Mouse (Mus musculus) embryonic facial prominence, embryonic 14.5 days (tissue): ENCODE measurements around the gene Ldah. TPM values are rescaled to one million over a fixed set of nuclear protein-coding genes. Genes with fewer than 3 reads are reported as not detected.

Experiments used
- ATAC-seq: fragments of 200-750 bp; cut with Nextera tagmentation; 2 replicates; pipeline ENCODE4 v1.8.0; 2017; ENCODE audit warnings: low read depth, moderate number of reproducible peaks, moderate TSS enrichment
- DNase-seq: peaks from one replicate; pipeline ENCODE4 v3.0.0-alpha.2; 2015; ENCODE audit warnings: low spot score
- H3K27ac ChIP-seq: fragments of 300-500 bp; sonication (generic); replicated peaks from 2 replicates; pipeline ENCODE4 v1.5.1; 2014; ENCODE audit warnings: low read depth, mild to moderate bottlenecking, low read length, moderate library complexity
- H3K27me3 ChIP-seq: fragments of 300-500 bp; sonication (generic); replicated peaks from 2 replicates; pipeline ENCODE4 v1.6.1; 2014; ENCODE audit warnings: low read length; ENCODE audit not compliant: control insufficient read depth, insufficient read depth
- H3K36me3 ChIP-seq: fragments of 300-500 bp; sonication (generic); 2 replicates; pipeline ENCODE4 v1.6.1; 2014; ENCODE audit warnings: low read length, mixed read lengths; ENCODE audit not compliant: control insufficient read depth, insufficient read depth
- H3K4me1 ChIP-seq: fragments of 300-500 bp; sonication (generic); 2 replicates; pipeline ENCODE4 v1.6.1; 2014; ENCODE audit warnings: antibody characterized with exemption, low read length; ENCODE audit not compliant: control insufficient read depth, insufficient read depth
- H3K4me2 ChIP-seq: fragments of 300-500 bp; sonication (generic); 2 replicates; pipeline ENCODE4 v1.6.1; 2014; ENCODE audit warnings: low read depth, mild to moderate bottlenecking, low read length, moderate library complexity, mixed read lengths
- H3K4me3 ChIP-seq: fragments of 300-500 bp; sonication (generic); 2 replicates; pipeline ENCODE4 v1.5.1; 2014; ENCODE audit warnings: low read depth, mild to moderate bottlenecking, low read length
- H3K9ac ChIP-seq: fragments of 300-500 bp; sonication (generic); 2 replicates; pipeline ENCODE4 v1.6.1; 2014; ENCODE audit warnings: low read depth, mild to moderate bottlenecking, low read length, moderate library complexity, mixed read lengths
- H3K9me3 ChIP-seq: fragments of 300-500 bp; sonication (generic); 2 replicates; pipeline ENCODE4 v1.6.1; 2016; ENCODE audit warnings: low read length; ENCODE audit not compliant: control insufficient read depth
- WGBS: fragments of 180-500 bp; shearing (Covaris S2); extraction: QIAGEN DNeasy Blood & Tissue Kit; methylation state at CpG from one replicate; pipeline ENCODE4 v1.1.7; 2014; 5-methylcytosine and 5-hydroxymethylcytosine counted together
- polyA plus RNA-seq: library from polyadenylated mRNA; unstranded; fragments of >200 nt; fragmentation: Nextera tagmentation; extraction: Ambion mirVana; gene quantifications from 2 replicates; pipeline ENCODE4 v1.2.1, GENCODE M21; 2014

Gene Ldah
- polyA plus RNA-seq, 1 experiment from 2014 or later: 41.7 TPM

DNA sequence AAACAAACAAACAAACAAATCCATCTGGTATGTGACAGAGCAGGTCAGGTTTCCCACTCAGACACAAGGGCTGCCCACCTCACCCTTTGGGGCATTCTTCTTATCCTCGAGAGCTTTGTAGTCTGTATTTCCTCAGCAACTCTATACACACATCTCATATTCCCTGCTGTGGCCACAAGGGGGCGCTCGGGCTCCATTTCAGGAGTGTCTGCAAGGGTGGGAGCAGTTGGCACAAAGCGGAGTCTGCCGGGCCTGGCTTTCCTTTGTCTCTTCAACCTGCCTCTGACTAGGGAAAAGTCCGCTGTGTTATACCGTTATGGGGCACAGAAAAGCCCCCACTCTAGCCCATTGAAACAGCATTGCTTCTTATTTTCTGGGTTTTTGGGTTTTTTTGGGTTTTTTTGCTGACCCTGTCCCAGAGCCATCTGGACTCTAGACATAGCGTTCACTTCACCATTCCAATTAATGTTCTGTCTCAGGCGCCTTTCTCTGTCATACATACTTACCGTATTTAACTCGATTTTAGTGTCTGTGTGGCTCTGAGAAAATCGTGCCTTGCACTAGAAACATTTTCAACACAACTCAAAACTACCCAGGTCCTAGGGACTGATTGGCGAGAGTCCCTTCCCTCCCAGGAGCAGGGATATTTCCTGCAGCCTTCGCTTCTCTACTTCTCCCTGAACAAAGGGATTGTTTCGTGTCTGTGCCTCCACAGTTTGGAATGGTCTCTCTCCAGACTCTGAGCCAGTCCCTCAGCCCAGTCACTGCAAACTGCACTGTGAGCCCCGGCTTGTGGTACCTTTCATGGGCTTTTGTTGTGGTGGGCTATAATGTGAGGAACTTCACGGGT is 119.1 kb downstream of the Ldah start:
- H3K36me3 ChIP-seq: peaks cover 46% of the 10 kb centered on the region
- no peaks in the 10 kb centered on the region for H3K9me3 ChIP-seq
- H3K4me1 ChIP-seq: no peaks in the 10 kb centered on the region
- H3K4me3 ChIP-seq: no peak overlapping the region
- WGBS: 31% methylated on average over 17 of the region's 17 CpGs
- no peaks in the 10 kb centered on the region for H3K27me3 ChIP-seq
- DNase-seq (peak; percentile 92), ATAC-seq (peak; percentile 93)
- peak overlapping the region; percentile 50 for H3K9ac ChIP-seq
- peak overlapping the region; percentile 53 for H3K27ac ChIP-seq
- no peak overlapping the region for H3K4me2 ChIP-seq

DNA sequence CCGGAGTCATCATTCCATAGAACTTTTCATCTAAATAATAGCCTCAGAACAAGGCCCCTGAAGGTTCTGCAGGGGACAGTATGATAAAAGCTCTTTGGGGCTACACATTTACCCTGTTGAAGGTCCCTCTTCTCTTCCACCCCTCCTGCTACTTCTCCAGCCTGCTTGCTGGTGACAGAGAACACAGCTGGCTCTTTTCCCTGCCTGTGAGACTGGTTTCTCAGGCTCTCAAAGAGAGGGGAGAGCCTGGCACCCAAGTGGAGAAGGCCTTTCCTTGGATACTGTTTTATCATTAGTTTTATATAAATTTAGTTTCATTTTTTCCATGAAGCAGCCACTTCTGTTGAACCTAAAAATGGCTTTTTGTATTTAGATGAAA is 119.8 kb downstream of the Ldah start:
- no peak for ATAC-seq
- H3K4me1 ChIP-seq: no peaks in the 10 kb centered on the region
- H3K4me2 ChIP-seq: no peak overlapping the region
- no peak for DNase-seq
- H3K4me3 ChIP-seq: no peak overlapping the region
- WGBS: 79% methylated on average over 1 of the region's 1 CpGs
- H3K9ac ChIP-seq: peak overlapping the region; percentile 50
- H3K27me3 ChIP-seq: no peaks in the 10 kb centered on the region
- peaks cover 43% of the 10 kb centered on the region for H3K36me3 ChIP-seq
- H3K9me3 ChIP-seq: no peaks in the 10 kb centered on the region
- H3K27ac ChIP-seq: peak overlapping the region; percentile 53

DNA sequence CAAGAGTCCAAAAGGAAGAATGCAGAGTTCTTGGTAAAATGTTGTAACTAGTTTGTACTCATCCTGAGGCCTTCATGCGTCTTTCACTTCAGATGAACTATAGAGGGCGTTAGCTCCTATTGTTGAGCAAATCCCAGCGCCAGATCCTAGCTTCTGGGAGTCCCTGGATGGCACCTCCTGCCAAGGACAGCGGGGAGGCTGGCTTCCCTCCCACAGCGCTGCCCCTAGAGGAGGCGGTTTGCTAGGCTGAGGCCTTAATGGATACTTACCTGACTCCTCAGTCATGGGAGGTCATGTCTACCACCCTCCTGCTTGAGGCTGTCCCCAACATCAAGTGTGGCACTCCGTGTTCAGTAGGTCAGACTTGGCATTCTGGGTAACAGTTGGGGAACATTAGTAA is 121.3 kb downstream of the Ldah start:
- peaks cover 36% of the 10 kb centered on the region for H3K36me3 ChIP-seq

DNA sequence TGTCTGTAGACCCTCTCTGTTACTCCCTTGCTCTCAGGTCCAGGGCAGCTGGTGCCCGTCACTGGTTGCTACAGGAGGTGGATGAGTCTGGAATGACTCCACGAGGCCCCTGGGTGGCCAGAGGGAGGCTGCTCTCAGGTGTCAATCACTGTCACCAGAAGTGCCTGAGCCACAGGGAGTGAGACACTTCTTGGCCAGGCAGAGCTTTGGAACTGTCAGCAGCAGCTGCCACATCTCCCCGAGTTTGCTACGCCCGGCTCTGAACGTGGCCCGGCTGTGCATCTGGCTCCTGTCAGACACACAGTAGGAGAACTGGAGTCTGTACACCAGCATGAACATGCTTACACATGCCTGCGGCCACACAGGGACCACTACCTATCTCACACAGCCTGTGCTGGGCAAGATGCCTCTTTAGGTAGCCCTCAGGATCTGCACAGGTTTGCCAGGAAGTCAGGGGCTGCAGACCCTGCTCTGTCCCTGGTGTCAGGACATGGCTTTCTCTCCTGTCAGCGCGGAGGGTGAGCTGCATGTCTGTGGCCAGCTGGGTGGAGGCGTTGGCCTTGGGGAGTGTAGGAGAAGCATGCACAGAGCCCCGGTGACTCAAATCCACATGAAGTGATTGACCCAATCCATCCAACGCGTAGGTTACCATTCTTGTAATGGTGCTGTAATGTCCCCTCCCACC is 123.7 kb downstream of the Ldah start:
- WGBS: 57% methylated on average over 13 of the region's 14 CpGs
- Histone ChIP-seq H3K4me2 (no peak overlapping the region), H3K4me1 (no peaks in the 10 kb centered on the region), H3K9ac (no peak overlapping the region), H3K27me3 (no peaks in the 10 kb centered on the region), H3K36me3 (peaks cover 27% of the 10 kb centered on the region), H3K4me3 (no peak overlapping the region), H3K9me3 (no peaks in the 10 kb centered on the region), H3K27ac (no peak overlapping the region)
- ATAC-seq: peak; percentile 5; the same call in 1 of the 2 replicates
- DNase-seq: no peak

More for the DNA sequence above, 121.3 kb downstream of the Ldah start:
- H3K27me3 ChIP-seq: no peaks in the 10 kb centered on the region
- no peak overlapping the region for H3K4me3 ChIP-seq
- DNase-seq (no peak), ATAC-seq (no peak)
- H3K4me1 ChIP-seq: no peaks in the 10 kb centered on the region
- 94% methylated on average over 7 of the region's 7 CpGs for WGBS
- no peak overlapping the region for H3K9ac ChIP-seq
- no peak overlapping the region for H3K27ac ChIP-seq
- no peaks in the 10 kb centered on the region for H3K9me3 ChIP-seq
- no peak overlapping the region for H3K4me2 ChIP-seq

DNA sequence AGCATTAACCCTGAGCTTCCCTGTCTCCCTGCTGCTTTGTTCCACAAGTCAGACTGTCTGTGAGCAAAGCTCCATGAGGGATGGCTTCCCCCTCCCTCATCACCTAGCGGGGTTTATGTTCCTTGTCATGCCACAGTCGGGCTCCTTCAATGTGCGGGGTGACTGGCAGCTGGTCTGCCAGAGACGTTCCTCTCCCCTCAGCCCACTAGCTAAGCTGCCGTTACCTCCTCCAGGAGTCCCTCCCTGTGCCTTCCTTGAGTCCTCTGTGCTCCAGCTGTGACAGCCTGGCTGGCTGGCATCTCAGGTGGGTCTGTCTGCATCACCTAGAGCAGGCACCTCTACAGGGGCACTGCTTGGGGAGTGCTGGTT is 124.3 kb downstream of the Ldah start:
- no peaks in the 10 kb centered on the region for H3K9me3 ChIP-seq
- H3K4me1 ChIP-seq: no peaks in the 10 kb centered on the region
- ATAC-seq (no peak), DNase-seq (no peak)
- H3K36me3 ChIP-seq: peaks cover 32% of the 10 kb centered on the region
- 56% methylated on average over 5 of the region's 5 CpGs for WGBS
- no peak overlapping the region for H3K4me2 ChIP-seq
- no peak overlapping the region for H3K9ac ChIP-seq
- no peak overlapping the region for H3K4me3 ChIP-seq
- no peaks in the 10 kb centered on the region for H3K27me3 ChIP-seq
- no peak overlapping the region for H3K27ac ChIP-seq

DNA sequence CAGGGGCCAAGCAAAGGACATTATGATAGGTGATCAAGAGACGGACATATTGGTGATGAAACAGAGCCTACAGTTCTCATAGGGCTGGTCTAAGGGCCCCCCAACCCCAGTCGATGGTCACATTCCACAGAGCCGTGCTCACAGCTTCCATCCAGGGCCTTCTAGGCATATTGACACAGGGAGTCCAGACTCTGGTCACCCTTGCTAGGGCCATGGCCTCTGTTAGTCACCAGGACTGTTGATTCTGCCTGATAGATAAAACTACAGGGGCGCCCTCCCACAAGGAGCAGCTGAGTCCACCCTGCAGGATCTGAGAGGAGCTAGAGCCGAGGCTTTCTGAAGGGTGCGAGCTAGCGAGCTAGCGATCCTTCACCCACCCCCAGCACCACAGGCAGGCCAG is 125.7 kb downstream of the Ldah start:
- H3K4me2 ChIP-seq: no peak overlapping the region
- no peak overlapping the region for H3K9ac ChIP-seq
- H3K9me3 ChIP-seq: no peaks in the 10 kb centered on the region
- H3K27ac ChIP-seq: no peak overlapping the region
- H3K27me3 ChIP-seq: no peaks in the 10 kb centered on the region
- WGBS: 84% methylated on average over 8 of the region's 8 CpGs
- peaks cover 39% of the 10 kb centered on the region for H3K36me3 ChIP-seq
- no peak overlapping the region for H3K4me3 ChIP-seq
- no peak for ATAC-seq
- no peaks in the 10 kb centered on the region for H3K4me1 ChIP-seq
- DNase-seq: no peak

DNA sequence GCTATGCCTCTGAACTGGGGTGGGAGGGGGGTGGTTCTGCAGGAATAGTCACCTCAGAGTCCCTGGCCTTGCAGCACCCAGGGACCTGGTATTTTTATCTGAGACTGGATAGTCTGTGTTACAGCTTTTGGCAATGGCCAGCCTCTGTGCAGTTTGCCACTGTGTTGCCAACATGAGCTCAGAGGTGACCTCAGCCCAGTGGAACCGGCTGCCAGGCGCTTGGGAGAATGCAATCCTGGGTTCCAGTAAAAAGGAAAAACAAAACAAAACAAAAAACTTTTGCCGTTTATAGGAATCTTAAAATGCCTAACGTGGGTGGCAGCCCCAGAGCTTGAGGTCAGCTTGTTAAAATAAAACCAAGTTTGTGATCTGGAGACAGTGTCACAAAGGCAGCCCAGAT is 126.4 kb downstream of the Ldah start:
- WGBS: 88% methylated on average over 4 of the region's 4 CpGs
- H3K4me1 ChIP-seq: no peaks in the 10 kb centered on the region
- no peaks in the 10 kb centered on the region for H3K27me3 ChIP-seq
- H3K4me3 ChIP-seq: no peak overlapping the region
- ATAC-seq (no peak), DNase-seq (no peak)
- H3K9ac ChIP-seq: no peak overlapping the region
- H3K36me3 ChIP-seq: peaks cover 40% of the 10 kb centered on the region
- H3K4me2 ChIP-seq: no peak overlapping the region
- no peak overlapping the region for H3K27ac ChIP-seq
- no peaks in the 10 kb centered on the region for H3K9me3 ChIP-seq
